Mouse (Mus musculus) midbrain, embryonic 13.5 days (tissue): ENCODE results near the gene Adgrf1. TPM values are rescaled to one million over a fixed set of nuclear protein-coding genes. Genes with fewer than 3 reads are reported as not detected.

Experiments
- ATAC-seq: fragments of 200-750 bp; cut with Nextera tagmentation; 2 replicates; pipeline ENCODE4 v1.8.0; 2017; ENCODE audit warnings: mild to moderate bottlenecking, moderate TSS enrichment, moderate library complexity
- H3K27ac ChIP-seq: fragments of 300-500 bp; sonication (generic); 2 replicates; pipeline ENCODE4 v1.5.1; 2015; ENCODE audit warnings: inconsistent platforms, mild to moderate bottlenecking, moderate library complexity
- H3K27me3 ChIP-seq: fragments of 300-500 bp; sonication (generic); 2 replicates; pipeline ENCODE4 v1.6.1; 2015; ENCODE audit warnings: mild to moderate bottlenecking, inconsistent platforms
- H3K36me3 ChIP-seq: fragments of 300-500 bp; sonication (generic); 2 replicates; pipeline ENCODE4 v1.6.1; 2015; ENCODE audit warnings: mild to moderate bottlenecking, inconsistent platforms
- H3K4me1 ChIP-seq: fragments of 300-500 bp; sonication (generic); replicated peaks from 2 replicates; pipeline ENCODE4 v1.6.1; 2015; ENCODE audit warnings: inconsistent platforms
- H3K4me2 ChIP-seq: fragments of 300-500 bp; sonication (generic); replicated peaks from 2 replicates; pipeline ENCODE4 v1.6.1; 2015; ENCODE audit warnings: moderate library complexity, mild to moderate bottlenecking, inconsistent platforms
- H3K4me3 ChIP-seq: fragments of 300-500 bp; sonication (generic); replicated peaks from 2 replicates; pipeline ENCODE4 v1.5.1; 2015; ENCODE audit warnings: mild to moderate bottlenecking, inconsistent platforms
- H3K9ac ChIP-seq: fragments of 300-500 bp; sonication (generic); replicated peaks from 2 replicates; pipeline ENCODE4 v1.6.1; 2015; ENCODE audit warnings: mild to moderate bottlenecking, inconsistent platforms
- H3K9me3 ChIP-seq: fragments of 300-500 bp; sonication (generic); 2 replicates; pipeline ENCODE4 v1.6.1; 2016; ENCODE audit warnings: mild to moderate bottlenecking, inconsistent platforms
- WGBS: fragments of 180-500 bp; shearing (Covaris S2); methylation state at CpG from one replicate; pipeline ENCODE4 v1.1.7; 2015; 5-methylcytosine and 5-hydroxymethylcytosine counted together
- polyA plus RNA-seq: library from polyadenylated mRNA; unstranded; fragments of >200 nt; fragmentation: Nextera tagmentation; extraction: Ambion mirVana; gene quantifications from 2 replicates; pipeline ENCODE4 v1.2.1, GENCODE M21; 2015

Adgrf1 gene
- polyA plus RNA-seq, 1 experiment from 2014 or later = not detected

- WGBS = 68% methylated on average over 5 of the region's 5 CpGs
- Histone ChIP-seq H3K4me1 (no peaks in the 10 kb centered on the region), H3K9me3 (no peaks in the 10 kb centered on the region), H3K4me2 (no peak overlapping the region), H3K36me3 (no peaks in the 10 kb centered on the region), H3K4me3 (no peak overlapping the region), H3K27ac (no peak overlapping the region), H3K9ac (no peak overlapping the region), H3K27me3 (no peaks in the 10 kb centered on the region)
- no peak for ATAC-seq
Measured at GRCm38 (mm10) chr17:43368171-43368576, 98.0 kb downstream of the Adgrf1 start.

- Histone ChIP-seq H3K4me3 (no peak overlapping the region), H3K27me3 (no peaks in the 10 kb centered on the region), H3K4me2 (no peak overlapping the region), H3K27ac (no peak overlapping the region), H3K4me1 (no peaks in the 10 kb centered on the region), H3K9ac (no peak overlapping the region), H3K9me3 (no peaks in the 10 kb centered on the region), H3K36me3 (no peaks in the 10 kb centered on the region)
- WGBS = 76% methylated on average over 4 of the region's 4 CpGs
- no peak for ATAC-seq
Measured at GRCm38 (mm10) chr17:43372604-43373003, 102.5 kb downstream of the Adgrf1 start.

GRCm38 (mm10) chr17:43374020-43374419 is 103.9 kb downstream of the Adgrf1 start:
- Histone ChIP-seq H3K27ac (no peak overlapping the region), H3K4me2 (no peak overlapping the region), H3K36me3 (no peaks in the 10 kb centered on the region), H3K27me3 (no peaks in the 10 kb centered on the region), H3K9ac (no peak overlapping the region), H3K4me1 (no peaks in the 10 kb centered on the region), H3K9me3 (no peaks in the 10 kb centered on the region), H3K4me3 (no peak overlapping the region)
- 54% methylated on average over 4 of the region's 4 CpGs for WGBS
- no peak for ATAC-seq

Other genes starting within 250 kb of the Adgrf1 start
- gene Adgrf5, start 90.1 kb downstream of the Adgrf1 start, polyA plus RNA-seq = 6.9 and 8.6 TPM in 2 replicates
- 0.07 TPM in 1 of 2 replicates, not detected in the other for gene Mep1a, start 232.5 kb downstream of the Adgrf1 start, polyA plus RNA-seq